Comparison of ENCODE assay signal across 9 mouse cellular contexts in the genomic region with DNA sequence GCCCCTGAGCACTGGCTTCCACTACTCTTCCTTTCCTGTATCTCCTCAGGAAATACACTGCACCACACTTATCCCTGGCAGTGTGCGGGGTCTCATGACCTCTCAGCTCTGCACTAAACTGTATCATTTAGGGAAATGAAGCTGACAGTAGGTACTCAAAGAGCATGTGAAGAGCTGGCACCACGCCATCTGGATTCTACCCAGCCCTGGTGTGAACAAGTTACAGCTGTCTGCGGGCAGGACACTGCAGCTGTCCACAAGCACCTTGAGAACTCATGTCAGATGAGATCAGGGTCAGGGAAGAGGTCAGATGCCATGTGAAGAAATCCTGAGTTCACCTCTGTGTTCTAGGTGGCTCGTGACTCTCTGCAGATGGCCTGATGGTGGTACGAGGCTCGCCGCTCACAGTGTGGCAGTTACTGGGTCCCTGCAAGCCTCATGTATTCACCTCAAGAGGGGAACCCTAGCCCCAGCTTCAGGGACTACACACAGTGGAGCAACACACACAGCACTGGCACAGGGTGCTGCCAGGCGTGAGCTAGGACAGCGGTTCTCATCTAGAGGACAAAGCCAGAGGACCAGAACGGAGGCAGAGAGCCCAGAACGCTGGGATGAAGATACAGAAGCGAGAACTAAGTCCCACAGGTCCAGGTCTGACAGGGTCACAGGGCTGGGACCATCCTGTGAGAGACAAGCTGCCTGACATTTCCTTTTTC. TPM values are rescaled to one million over a fixed set of nuclear protein-coding genes. Genes with fewer than 3 reads are reported as not detected.
DNase-seq lines count a peak whose midpoint lies in the region; ATAC-seq lines count a peak whose summit lies in the region.
"Had no signal": no experiment of that assay in that cellular context is flagged by ENCODE, and none has a peak within 500 bp of the region (broad histone marks: within the 10 kb centered on the region; RNA-seq: fewer than 3 reads in every experiment).

No protein-coding gene starts in this region.

- no peaks in the 10 kb centered on the region for H3K27me3 ChIP-seq in heart, embryonic 11.5 days (ENCODE audit: control insufficient read depth, insufficient read depth, low read length)
- no peaks in the 10 kb centered on the region for H3K27me3 ChIP-seq in embryonic facial prominence, embryonic 10.5 days (replicated peaks; ENCODE audit: low read depth, poor library complexity, severe bottlenecking)

- no peak overlapping the region for H3K4me2 ChIP-seq in heart, embryonic 11.5 days

- 66% methylated on average over 12 of the region's 12 CpGs for WGBS in heart, embryonic 11.5 days (ENCODE audit: insufficient replicate concordance)
- 87% methylated on average over 12 of the region's 12 CpGs for WGBS in embryonic facial prominence, embryonic 10.5 days

- H3K4me3 ChIP-seq in heart, embryonic 11.5 days (ENCODE audit: low read depth, low read length) = no peak overlapping the region
- no peak overlapping the region for H3K4me3 ChIP-seq in embryonic facial prominence, embryonic 10.5 days

- ATAC-seq in heart, embryonic 11.5 days (replicated peaks; ENCODE audit: insufficient number of reproducible peaks, low FRiP score, low TSS enrichment) = no peak

- no peak overlapping the region; the same call in 1 of the 2 replicates for H3K9ac ChIP-seq in heart, embryonic 11.5 days (ENCODE audit: low read depth, low read length)

- peaks cover 49% of the 10 kb centered on the region for H3K4me1 ChIP-seq in heart, embryonic 11.5 days (ENCODE audit: control insufficient read depth, insufficient read depth, low read length)
- peaks cover 14% of the 10 kb centered on the region for H3K4me1 ChIP-seq in embryonic facial prominence, embryonic 10.5 days

- DNase-seq in heart, adult 11 months = peak; percentile 96
- DNase-seq in 416B (ENCODE audit: low read depth) = peak; percentile 43
- no peak for DNase-seq in embryonic facial prominence, embryonic 10.5 days (ENCODE audit: low spot score)
- DNase-seq in kidney, postnatal 25 days = peak; percentile 91 to 94
- DNase-seq in urinary bladder, adult 18-20 months (ENCODE audit: low spot score in 2 of 2) = no peak
- DNase-seq in frontal cortex, postnatal 36 days (ENCODE audit: low spot score in 2 of 2) = no peak
- no peak for DNase-seq in right cerebral cortex, postnatal 36 days (ENCODE audit: low spot score in 2 of 2)
- DNase-seq: thymus, adult 2 months had no signal

- H3K36me3 ChIP-seq in heart, embryonic 11.5 days (ENCODE audit: control insufficient read depth, insufficient read depth, low read length) = 0 out of 2 replicates have a peak, but pooled peaks cover 6% of the 10 kb centered on the region
- H3K36me3 ChIP-seq in embryonic facial prominence, embryonic 10.5 days (replicated peaks) = peaks cover 60% of the 10 kb centered on the region

- no peak overlapping the region for H3K27ac ChIP-seq in heart, embryonic 11.5 days (ENCODE audit: low read depth, low read length)
- H3K27ac ChIP-seq in embryonic facial prominence, embryonic 10.5 days (replicated peaks) = 0 out of 2 replicates have a peak overlapping the region, but pooled peaks have one; percentile 16

- no peaks in the 10 kb centered on the region for H3K9me3 ChIP-seq in heart, embryonic 11.5 days (replicated peaks; ENCODE audit: control insufficient read depth, low read length)
- H3K9me3 ChIP-seq in embryonic facial prominence, embryonic 10.5 days = no peaks in the 10 kb centered on the region

RNA-seq across cellular contexts. Expression of gene Map1lc3b, which starts 30.8 kb away (rescaled TPM):
- 186 and 199 TPM in 2 replicates for polyA plus RNA-seq in heart, embryonic 11.5 days (2014; fragmentation: Nextera tagmentation; extraction: Ambion mirVana)
- polyA plus RNA-seq in embryonic facial prominence, embryonic 10.5 days (2016; fragmentation: Nextera tagmentation; extraction: Ambion mirVana) = 199 and 215 TPM in 2 replicates

RNA-seq across cellular contexts. Expression of gene Zcchc14, which starts 31.7 kb away (rescaled TPM):
- 11.4 and 14.2 TPM in 2 replicates for polyA plus RNA-seq in heart, embryonic 11.5 days (2014; fragmentation: Nextera tagmentation; extraction: Ambion mirVana)
- 15.0 and 17.3 TPM in 2 replicates for polyA plus RNA-seq in embryonic facial prominence, embryonic 10.5 days (2016; fragmentation: Nextera tagmentation; extraction: Ambion mirVana)

RNA-seq across cellular contexts. Expression of gene Fbxo31, which starts 42.4 kb away (rescaled TPM):
- 9.5 and 9.7 TPM in 2 replicates for polyA plus RNA-seq in heart, embryonic 11.5 days (2014; fragmentation: Nextera tagmentation; extraction: Ambion mirVana)
- polyA plus RNA-seq in embryonic facial prominence, embryonic 10.5 days (2016; fragmentation: Nextera tagmentation; extraction: Ambion mirVana) = 13.9 and 15.0 TPM in 2 replicates

Comparison
In these comparisons a context has a peak if more than half of its experiments do, and no peak if none do; other contexts are left out.
1. DNase-seq: peak in heart, adult 11 months (single experiment), 416B (single experiment) and kidney, postnatal 25 days (2 of 2); none in embryonic facial prominence, embryonic 10.5 days (single experiment), urinary bladder, adult 18-20 months (0 of 2), frontal cortex, postnatal 36 days (0 of 2) and right cerebral cortex, postnatal 36 days (0 of 2).